Mouse (Mus musculus): ENCODE data around the gene Ifitm6. TPM values are rescaled to one million over a fixed set of nuclear protein-coding genes. Genes with fewer than 3 reads are reported as not detected.
A peak's percentile ranks its signal among the peaks of the same experiment; 100 is the strongest.

Gene Ifitm6
- polyA plus RNA-seq, 1 experiment from 2014 or later = 1.3 TPM

DNA sequence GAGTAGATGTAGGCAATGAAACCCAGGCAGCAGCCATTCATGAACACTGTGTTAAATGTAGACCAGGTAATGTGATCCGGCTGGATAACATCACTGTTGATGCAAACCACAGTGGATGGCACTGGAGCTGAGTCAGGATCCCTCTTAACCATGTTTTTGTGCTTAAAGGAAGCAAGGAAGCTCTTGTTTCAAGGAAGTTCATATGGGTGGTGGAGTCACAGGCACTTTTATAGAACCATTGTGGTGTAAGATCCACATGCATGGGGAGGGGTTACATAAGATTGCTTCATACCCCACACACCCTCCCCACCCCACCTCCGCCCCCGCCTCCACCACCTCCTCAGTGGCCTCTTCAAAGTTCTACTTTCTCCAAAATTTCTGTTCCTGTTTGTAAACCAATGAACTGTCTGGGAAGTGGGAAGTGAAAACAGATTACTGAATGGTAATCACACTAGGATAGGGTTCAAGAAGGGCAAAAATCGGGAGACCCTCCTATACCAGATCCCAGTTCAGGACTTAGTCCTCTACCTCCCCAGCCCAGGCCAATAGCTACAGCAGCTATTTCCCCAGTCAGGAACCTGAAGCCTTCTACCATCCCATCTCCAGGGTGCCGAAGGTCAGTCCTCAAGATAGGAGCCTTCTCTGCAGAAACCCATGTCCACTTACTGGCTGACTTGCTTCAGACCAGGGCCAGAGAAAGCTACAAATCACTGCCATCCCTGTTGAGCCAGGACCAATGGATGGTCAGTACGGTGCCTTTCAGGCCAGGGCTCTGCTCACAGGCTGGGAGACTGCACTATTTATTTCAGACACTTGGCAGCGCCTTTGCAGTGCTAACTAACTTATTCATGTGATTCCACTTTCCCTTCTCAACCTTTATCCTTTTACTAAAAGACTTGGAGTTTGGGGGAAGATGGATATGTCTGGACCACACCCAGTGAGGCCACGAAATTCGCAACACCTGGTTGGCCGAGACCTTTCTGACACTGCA lies 722 bp downstream of the Ifitm6 start:
- 74% methylated on average over 10 of the region's 10 CpGs for WGBS
- H3K27ac ChIP-seq (ENCODE audit: low read length) = no peak overlapping the region
- H3K4me3 ChIP-seq (ENCODE audit: low read length) = no peak overlapping the region
- H3K9me3 ChIP-seq (replicated peaks; ENCODE audit: control insufficient read depth, low read length) = no peaks in the 10 kb centered on the region
- H3K4me2 ChIP-seq (ENCODE audit: low read depth, low read length) = no peak overlapping the region
- no peaks in the 10 kb centered on the region for H3K4me1 ChIP-seq (ENCODE audit: control insufficient read depth, insufficient read depth, low read length)
- no peaks in the 10 kb centered on the region for H3K27me3 ChIP-seq (ENCODE audit: control insufficient read depth, insufficient read depth, low read length)
- H3K36me3 ChIP-seq (ENCODE audit: control insufficient read depth, insufficient read depth) = no peaks in the 10 kb centered on the region
- ATAC-seq (replicated peaks; ENCODE audit: extremely low read depth, insufficient read depth, low FRiP score) = no peak
- no peak overlapping the region for H3K9ac ChIP-seq (ENCODE audit: low read length)

DNA sequence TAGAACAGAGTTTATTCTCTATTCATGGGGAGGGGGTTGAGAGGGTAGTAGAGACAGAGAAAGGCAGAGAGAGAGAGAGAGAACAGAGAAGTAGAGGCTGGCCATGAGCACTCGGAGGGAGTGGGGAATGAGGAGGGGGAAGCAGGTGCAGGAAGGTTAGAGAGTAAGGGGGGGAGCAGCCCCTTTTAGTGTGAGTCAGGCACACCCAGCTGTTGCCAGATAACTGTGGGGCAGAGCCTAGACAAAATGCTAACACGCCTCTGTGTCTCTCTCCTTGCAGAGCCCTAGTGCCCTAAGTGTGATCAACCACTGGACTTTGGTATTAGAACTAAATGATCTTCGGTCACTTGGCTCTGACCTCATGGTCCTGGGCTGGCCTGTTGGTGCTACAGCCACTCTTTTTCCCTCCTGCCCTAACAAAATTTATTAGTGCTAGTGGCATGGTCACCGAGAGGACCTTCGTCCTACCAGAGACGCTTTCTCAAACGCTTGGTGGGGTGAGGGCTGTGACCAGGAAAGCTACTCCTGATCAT lies 6.4 kb downstream of the Ifitm6 start:
- Histone ChIP-seq H3K27ac (ENCODE audit: low read length) (peak overlapping the region; percentile 54; the same call in 1 of the 2 replicates), H3K4me2 (ENCODE audit: low read depth, low read length) (peak overlapping the region; percentile 47), H3K9me3 (replicated peaks; ENCODE audit: control insufficient read depth, low read length) (no peaks in the 10 kb centered on the region), H3K36me3 (ENCODE audit: control insufficient read depth, insufficient read depth) (no peaks in the 10 kb centered on the region), H3K4me3 (ENCODE audit: low read length) (no peak overlapping the region), H3K27me3 (ENCODE audit: control insufficient read depth, insufficient read depth, low read length) (no peaks in the 10 kb centered on the region), H3K9ac (ENCODE audit: low read length) (no peak overlapping the region; the same call in 1 of the 2 replicates), H3K4me1 (ENCODE audit: control insufficient read depth, insufficient read depth, low read length) (peaks cover 13% of the 10 kb centered on the region)
- ATAC-seq (replicated peaks; ENCODE audit: extremely low read depth, insufficient read depth, low FRiP score) = no peak
- WGBS = 82% methylated on average over 7 of the region's 7 CpGs

DNA sequence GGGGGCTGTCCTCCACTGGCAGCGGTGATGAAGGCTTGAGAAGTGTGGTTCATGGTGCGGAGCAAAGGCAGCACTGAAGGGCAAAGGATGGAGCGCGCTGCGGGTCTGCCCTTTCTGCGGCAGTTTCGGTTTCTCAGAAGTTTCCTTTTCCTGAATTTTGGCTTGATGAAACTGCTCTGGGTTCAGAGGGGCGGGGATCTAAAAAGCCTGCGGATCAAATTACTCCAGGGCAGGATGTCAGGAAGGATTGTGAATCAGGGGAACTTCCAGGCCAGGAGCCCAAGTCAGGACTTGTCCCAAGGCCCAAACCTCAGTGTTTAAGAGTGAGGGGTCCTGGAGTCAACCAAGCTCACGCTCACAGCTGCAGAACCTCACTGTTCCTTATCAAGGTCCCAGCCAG lies 7.1 kb downstream of the Ifitm6 start, which contains the start of gene Ifitm3:
Gene Ifitm3 (minus strand): TSS at position 178 of the 400 bp plus-strand sequence.
- peak within 1 kb of the TSS; percentile 47 for H3K4me2 ChIP-seq (ENCODE audit: low read depth, low read length)
- H3K27ac ChIP-seq (ENCODE audit: low read length) = peak within 1 kb of the TSS; percentile 54
- H3K9me3 ChIP-seq (replicated peaks; ENCODE audit: control insufficient read depth, low read length) = no peaks in the 10 kb centered on the region
- ATAC-seq (replicated peaks; ENCODE audit: extremely low read depth, insufficient read depth, low FRiP score) = peak; percentile 45
- no peaks in the 10 kb centered on the region for H3K27me3 ChIP-seq (ENCODE audit: control insufficient read depth, insufficient read depth, low read length)
- peaks cover 13% of the 10 kb centered on the region for H3K4me1 ChIP-seq (ENCODE audit: control insufficient read depth, insufficient read depth, low read length)
- H3K36me3 ChIP-seq (ENCODE audit: control insufficient read depth, insufficient read depth) = no peaks in the 10 kb centered on the region
- 16% methylated on average over 10 of the region's 10 CpGs for WGBS
- peak within 1 kb of the TSS; percentile 50 for H3K4me3 ChIP-seq (ENCODE audit: low read length)
- H3K9ac ChIP-seq (ENCODE audit: low read length) = peak within 1 kb of the TSS; percentile 65

DNA sequence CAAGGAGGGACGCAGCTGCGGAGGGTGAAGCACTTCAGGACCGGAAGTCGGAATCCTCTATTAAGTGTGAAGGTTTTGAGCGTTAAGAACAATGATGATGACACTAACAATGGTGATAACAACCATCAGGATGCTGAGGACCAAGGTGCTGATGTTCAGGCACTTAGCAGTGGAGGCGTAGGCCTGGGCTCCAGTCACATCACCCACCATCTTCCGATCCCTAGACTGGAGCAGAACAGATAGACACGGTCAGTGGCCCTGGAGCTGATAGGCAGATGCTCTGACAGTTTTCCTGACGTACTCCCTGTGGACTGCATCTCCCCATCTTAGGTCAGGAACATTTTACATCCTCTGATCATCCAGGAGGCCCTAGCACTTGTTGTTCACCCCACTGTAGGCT lies 8.1 kb downstream of the Ifitm6 start:
- peak overlapping the region; percentile 47 for H3K4me2 ChIP-seq (ENCODE audit: low read depth, low read length)
- H3K27ac ChIP-seq (ENCODE audit: low read length) = peak overlapping the region; percentile 54; the same call in 1 of the 2 replicates
- ATAC-seq (replicated peaks; ENCODE audit: extremely low read depth, insufficient read depth, low FRiP score) = no peak
- H3K4me1 ChIP-seq (ENCODE audit: control insufficient read depth, insufficient read depth, low read length) = peaks cover 13% of the 10 kb centered on the region
- 76% methylated on average over 9 of the region's 9 CpGs for WGBS
- H3K9ac ChIP-seq (ENCODE audit: low read length) = peak overlapping the region; percentile 65
- no peaks in the 10 kb centered on the region for H3K36me3 ChIP-seq (ENCODE audit: control insufficient read depth, insufficient read depth)
- H3K4me3 ChIP-seq (ENCODE audit: low read length) = peak overlapping the region; percentile 50
- H3K9me3 ChIP-seq (replicated peaks; ENCODE audit: control insufficient read depth, low read length) = no peaks in the 10 kb centered on the region
- no peaks in the 10 kb centered on the region for H3K27me3 ChIP-seq (ENCODE audit: control insufficient read depth, insufficient read depth, low read length)

DNA sequence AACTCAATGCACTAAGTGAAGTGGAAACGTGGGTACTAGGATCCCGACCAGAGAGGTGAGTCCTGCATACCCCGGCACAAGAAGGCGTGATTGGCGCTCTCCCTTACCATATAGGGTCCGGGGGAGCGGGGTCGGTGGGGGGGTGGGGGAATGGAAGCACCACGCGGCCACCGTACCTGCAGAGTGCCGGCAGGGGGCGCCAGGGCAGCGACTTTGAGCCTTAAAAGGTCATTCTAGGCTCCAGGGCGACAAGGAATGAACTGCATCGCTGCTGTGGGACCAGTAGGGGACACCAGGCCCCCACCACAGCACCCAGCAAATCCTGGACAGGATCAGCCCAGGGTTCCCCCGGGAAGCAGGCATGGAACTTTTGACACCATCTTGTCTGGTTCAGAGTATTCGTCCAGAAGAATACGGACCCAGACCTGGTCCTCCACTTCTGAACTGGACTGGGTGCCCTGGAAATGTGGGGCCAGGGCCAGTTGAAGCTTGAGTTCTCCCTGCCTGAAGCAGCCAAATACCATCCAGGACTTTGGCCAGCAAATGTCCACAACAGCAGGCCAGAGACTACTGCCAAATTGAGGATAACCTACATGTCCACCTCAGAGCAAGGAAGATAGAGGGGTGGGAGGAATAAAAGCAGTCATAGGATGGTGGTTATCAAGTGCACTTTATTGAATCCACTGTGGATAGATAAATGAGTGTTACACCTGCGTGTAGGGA lies 8.6 kb downstream of the Ifitm6 start:
- ATAC-seq (replicated peaks; ENCODE audit: extremely low read depth, insufficient read depth, low FRiP score) = peak; percentile 69; the same call in 1 of the 2 replicates

DNA sequence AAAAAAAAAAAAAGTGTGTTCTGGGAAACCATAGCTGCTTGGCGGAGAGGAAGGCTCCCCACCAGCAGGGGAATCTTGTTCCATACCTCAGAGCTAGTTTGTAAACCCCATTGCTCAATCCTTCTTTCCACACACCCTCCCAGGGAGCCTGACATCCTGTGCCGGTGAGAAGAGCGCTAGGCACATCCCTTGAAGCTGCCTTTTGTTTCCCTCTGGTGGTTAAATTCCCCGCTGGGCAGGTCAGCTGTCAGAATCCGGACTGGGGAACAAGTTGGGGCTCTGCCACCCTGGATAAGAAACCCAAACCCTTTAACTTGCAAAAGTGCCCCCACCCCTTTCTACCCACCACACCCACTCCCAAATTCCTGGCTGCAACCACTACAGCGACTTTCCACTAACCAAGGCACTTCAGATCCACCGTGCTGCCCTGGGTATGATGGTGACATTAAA lies 9.4 kb downstream of the Ifitm6 start:
- Histone ChIP-seq H3K9ac (ENCODE audit: low read length) (no peak overlapping the region), H3K9me3 (replicated peaks; ENCODE audit: control insufficient read depth, low read length) (no peaks in the 10 kb centered on the region), H3K4me3 (ENCODE audit: low read length) (no peak overlapping the region), H3K4me1 (ENCODE audit: control insufficient read depth, insufficient read depth, low read length) (peaks cover 13% of the 10 kb centered on the region), H3K36me3 (ENCODE audit: control insufficient read depth, insufficient read depth) (no peaks in the 10 kb centered on the region), H3K27ac (ENCODE audit: low read length) (no peak overlapping the region), H3K27me3 (ENCODE audit: control insufficient read depth, insufficient read depth, low read length) (no peaks in the 10 kb centered on the region), H3K4me2 (ENCODE audit: low read depth, low read length) (peak overlapping the region; percentile 47)
- 6% methylated on average over 7 of the region's 7 CpGs for WGBS
- no peak for ATAC-seq (replicated peaks; ENCODE audit: extremely low read depth, insufficient read depth, low FRiP score)

More for the DNA sequence above, 8.6 kb downstream of the Ifitm6 start:
- Histone ChIP-seq H3K9ac (ENCODE audit: low read length) (0 out of 2 replicates have a peak overlapping the region, but pooled peaks have one; percentile 7), H3K27ac (ENCODE audit: low read length) (0 out of 2 replicates have a peak overlapping the region, but pooled peaks have one; percentile 5), H3K4me3 (ENCODE audit: low read length) (peak overlapping the region; percentile 50), H3K36me3 (ENCODE audit: control insufficient read depth, insufficient read depth) (no peaks in the 10 kb centered on the region), H3K27me3 (ENCODE audit: control insufficient read depth, insufficient read depth, low read length) (no peaks in the 10 kb centered on the region), H3K9me3 (replicated peaks; ENCODE audit: control insufficient read depth, low read length) (no peaks in the 10 kb centered on the region), H3K4me1 (ENCODE audit: control insufficient read depth, insufficient read depth, low read length) (peaks cover 13% of the 10 kb centered on the region), H3K4me2 (ENCODE audit: low read depth, low read length) (peak overlapping the region; percentile 47)
- WGBS = 7% methylated on average over 20 of the region's 20 CpGs

DNA sequence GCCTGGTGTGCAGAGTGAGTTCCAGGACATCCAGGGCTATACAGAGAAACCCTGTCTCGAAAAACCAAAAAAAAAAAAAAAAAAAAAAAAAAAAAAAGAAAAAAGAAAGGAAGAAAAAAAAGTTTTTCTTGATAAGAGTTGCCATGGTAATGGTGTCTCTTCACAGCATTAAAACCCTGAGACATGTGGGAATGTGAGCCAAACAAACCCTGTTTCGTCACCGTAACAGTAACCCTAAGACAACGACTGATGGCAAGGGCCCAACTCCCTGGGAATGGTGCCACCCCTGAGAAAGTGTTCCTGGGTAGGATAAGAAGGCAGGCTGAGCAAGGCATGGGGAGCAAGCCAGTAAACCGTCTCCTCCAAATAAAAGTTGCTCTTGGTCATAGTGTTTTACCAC lies 10.8 kb downstream of the Ifitm6 start:
- Histone ChIP-seq H3K27me3 (ENCODE audit: control insufficient read depth, insufficient read depth, low read length) (no peaks in the 10 kb centered on the region), H3K4me3 (ENCODE audit: low read length) (no peak overlapping the region), H3K36me3 (ENCODE audit: control insufficient read depth, insufficient read depth) (no peaks in the 10 kb centered on the region), H3K4me2 (ENCODE audit: low read depth, low read length) (no peak overlapping the region), H3K4me1 (ENCODE audit: control insufficient read depth, insufficient read depth, low read length) (peaks cover 13% of the 10 kb centered on the region), H3K9me3 (replicated peaks; ENCODE audit: control insufficient read depth, low read length) (no peaks in the 10 kb centered on the region), H3K9ac (ENCODE audit: low read length) (no peak overlapping the region), H3K27ac (ENCODE audit: low read length) (no peak overlapping the region)
- WGBS = 58% methylated on average over 4 of the region's 5 CpGs
- no peak for ATAC-seq (replicated peaks; ENCODE audit: extremely low read depth, insufficient read depth, low FRiP score)

DNA sequence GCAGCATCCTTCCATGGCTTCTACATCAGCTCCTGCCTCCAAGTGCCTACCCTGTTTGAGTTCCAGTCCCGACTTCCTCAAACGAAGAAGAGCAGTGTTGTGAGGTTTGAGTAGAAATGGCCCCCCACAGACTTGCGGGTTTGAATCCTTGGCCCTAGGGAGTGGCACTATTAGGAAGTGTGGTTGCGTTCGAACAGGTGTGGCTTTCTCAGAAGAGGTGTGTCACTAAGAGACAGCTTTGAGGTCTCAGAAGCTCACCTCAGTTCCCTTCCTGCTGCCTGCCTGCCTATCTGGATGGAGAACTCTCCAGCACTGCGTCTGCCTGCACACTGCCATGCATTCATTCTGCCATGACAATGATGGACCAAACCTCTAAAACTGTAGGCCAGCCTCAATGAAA lies 11.3 kb downstream of the Ifitm6 start:
- H3K4me1 ChIP-seq (ENCODE audit: control insufficient read depth, insufficient read depth, low read length) = peaks cover 13% of the 10 kb centered on the region
- H3K9me3 ChIP-seq (replicated peaks; ENCODE audit: control insufficient read depth, low read length) = no peaks in the 10 kb centered on the region
- no peaks in the 10 kb centered on the region for H3K36me3 ChIP-seq (ENCODE audit: control insufficient read depth, insufficient read depth)
- no peak overlapping the region for H3K9ac ChIP-seq (ENCODE audit: low read length)
- ATAC-seq (replicated peaks; ENCODE audit: extremely low read depth, insufficient read depth, low FRiP score) = no peak
- no peak overlapping the region for H3K27ac ChIP-seq (ENCODE audit: low read length)
- WGBS = 79% methylated on average over 6 of the region's 6 CpGs
- H3K4me3 ChIP-seq (ENCODE audit: low read length) = no peak overlapping the region
- no peak overlapping the region for H3K4me2 ChIP-seq (ENCODE audit: low read depth, low read length)
- no peaks in the 10 kb centered on the region for H3K27me3 ChIP-seq (ENCODE audit: control insufficient read depth, insufficient read depth, low read length)

Measured in heart, embryonic 16.5 days (tissue).